Mouse (Mus musculus): ENCODE measurements around the gene Pramel6.
"Not testable (repeated sequence)": the region's sequence is repeated elsewhere in the genome, so short reads cannot be mapped to it uniquely, and the experiment has no call there.

The Pramel6 gene

GRCm38 (mm10) chr2:87506265-87506664, at the start of gene Pramel6:
Pramel6 (plus strand) TSS chr2:87506565.
- no peak for DNase-seq (ENCODE audit: low read depth, low spot score)

DNA sequence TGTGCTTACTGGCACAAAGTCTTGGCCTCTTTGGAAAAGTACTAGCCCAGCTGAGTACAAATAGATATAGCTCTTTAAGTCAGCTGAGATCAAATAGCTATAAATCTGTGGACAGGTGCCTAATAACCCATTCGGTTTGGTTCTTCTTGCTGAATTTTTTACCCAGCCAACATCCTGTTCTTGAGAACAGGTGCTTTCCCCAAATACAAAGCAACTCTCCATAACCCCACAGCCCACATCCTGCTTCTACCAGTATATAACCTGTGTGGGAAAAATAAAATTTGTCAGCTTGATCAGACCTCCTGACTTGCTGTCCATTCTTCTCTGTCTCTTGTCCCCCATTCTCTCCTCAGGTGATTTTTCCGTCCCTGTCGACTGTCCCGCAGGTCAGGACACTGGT, 44.6 kb upstream of the Pramel6 start:
- no peak for DNase-seq (ENCODE audit: low read depth, low spot score)

- no peak for DNase-seq (ENCODE audit: low read depth, low spot score)
These were observed 26.2 kb upstream of the Pramel6 start for GRCm38 (mm10) chr2:87480207-87480606.

GRCm38 (mm10) chr2:87481158-87481557, 25.2 kb upstream of the Pramel6 start:
- DNase-seq (ENCODE audit: low read depth, low spot score) = no peak

- no peak for DNase-seq (ENCODE audit: low read depth, low spot score)
These were observed 24.1 kb upstream of the Pramel6 start for GRCm38 (mm10) chr2:87482276-87482675.

DNA sequence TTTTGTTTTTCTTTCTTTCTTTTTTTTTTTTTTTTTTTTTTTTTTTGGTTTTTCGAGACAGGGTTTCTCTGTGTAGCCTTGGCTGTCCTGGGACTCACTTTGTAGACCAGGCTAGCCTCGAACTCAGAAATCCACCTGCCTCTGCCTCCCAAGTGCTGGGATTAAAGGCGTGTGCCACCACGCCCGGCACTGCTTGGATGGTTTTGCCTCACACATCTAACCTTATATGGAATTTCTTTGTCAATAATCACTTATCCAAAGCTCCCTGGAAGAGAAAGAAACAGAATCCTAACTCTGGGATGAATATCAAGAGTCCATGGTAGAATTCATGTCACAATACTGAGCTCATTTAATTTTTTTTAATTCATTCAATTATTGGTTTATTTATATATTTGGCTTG, 9.4 kb upstream of the Pramel6 start, which contains the start of gene Pramel7:
Gene Pramel7 (minus strand): TSS at position 101 of the 400 bp plus-strand sequence.
- DNase-seq (ENCODE audit: low read depth, low spot score) = not testable (repeated sequence)

DNA sequence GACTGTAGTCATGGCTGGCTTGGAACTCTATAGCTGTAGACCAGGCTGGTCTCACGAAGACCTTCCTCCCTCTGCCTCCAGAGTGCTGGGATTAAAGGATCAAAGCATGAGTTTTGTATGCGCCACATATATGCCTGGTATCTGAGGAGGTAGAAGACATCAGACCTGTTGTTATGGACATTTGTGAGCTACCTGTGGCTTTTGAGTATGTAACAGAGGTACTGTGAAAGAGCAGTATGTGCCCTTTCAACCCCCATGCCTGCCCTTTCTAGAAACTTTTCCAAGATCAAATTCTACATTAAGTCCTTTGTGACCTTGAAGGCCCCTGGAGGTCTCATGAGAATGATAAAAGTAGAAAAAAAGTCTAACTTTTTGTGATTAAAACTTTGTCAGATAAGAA, 8.7 kb downstream of the Pramel6 start:
- DNase-seq (ENCODE audit: low read depth, low spot score) = no peak

- no peak for DNase-seq (ENCODE audit: low read depth, low spot score)
These were observed 9.2 kb downstream of the Pramel6 start for GRCm38 (mm10) chr2:87515457-87516060.

- no peak for DNase-seq (ENCODE audit: low read depth, low spot score)
These were observed 10.2 kb downstream of the Pramel6 start for GRCm38 (mm10) chr2:87516581-87516980.

DNA sequence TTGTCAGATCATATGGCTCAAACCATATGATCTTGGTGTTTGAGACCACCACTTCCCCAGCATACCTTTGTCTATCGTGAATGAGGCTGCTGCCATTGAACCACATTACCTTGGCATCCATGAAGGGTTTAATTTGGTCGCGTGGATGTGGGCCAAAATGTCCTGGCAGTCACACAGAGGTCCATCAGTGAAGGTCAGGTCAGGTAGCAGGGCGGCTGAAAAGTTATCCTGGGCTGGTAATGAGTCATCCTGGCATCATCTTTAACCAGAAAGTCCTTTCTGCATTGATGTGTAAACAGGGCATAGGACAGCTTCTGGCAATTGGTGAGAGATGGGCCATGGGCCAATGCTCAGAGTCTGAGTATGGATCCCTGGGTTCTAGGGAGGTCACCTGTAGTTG, 14.3 kb downstream of the Pramel6 start:
- DNase-seq (ENCODE audit: low read depth, low spot score) = no peak

- not testable (repeated sequence) for DNase-seq (ENCODE audit: low read depth, low spot score)
These were observed 19.7 kb downstream of the Pramel6 start for GRCm38 (mm10) chr2:87525899-87526616.

- no peak for DNase-seq (ENCODE audit: low read depth, low spot score)
These were observed 25.1 kb downstream of the Pramel6 start, which contains the start of gene Olfr153 for GRCm38 (mm10) chr2:87531496-87531895. Olfr153 (plus strand) TSS chr2:87531796.

- DNase-seq (ENCODE audit: low read depth, low spot score) = no peak
These were observed 28.5 kb downstream of the Pramel6 start for GRCm38 (mm10) chr2:87534826-87535225.

GRCm38 (mm10) chr2:87545442-87545841, 39.1 kb downstream of the Pramel6 start, which contains the start of gene Olfr1128:
Olfr1128 (minus strand) TSS chr2:87545542.
- DNase-seq (ENCODE audit: low read depth, low spot score) = no peak
